Mouse (Mus musculus) liver, embryonic 14.5 days (tissue): Measurements from ENCODE around the gene Peli2.

Experiments
- CTCF ChIP-seq: IDR thresholded peaks from 2 replicates; pipeline ENCODE4 v1.5.1; 2016; ENCODE audit warnings: antibody characterized with exemption, low read depth, control low read depth
- EP300 ChIP-seq: IDR thresholded peaks from 2 replicates; pipeline ENCODE4 v1.6.1; 2016; ENCODE audit warnings: antibody characterized with exemption, low read depth

- no peak for TF ChIP-seq CTCF
- TF ChIP-seq EP300 = no peak
Observed at GRCm38 (mm10) chr14:48131576-48131922, 10.9 kb downstream of the Peli2 start.
